Mouse (Mus musculus) heart, postnatal 10 days (tissue): ENCODE data around the gene Rps2. TPM values are rescaled to one million over a fixed set of nuclear protein-coding genes. Genes with fewer than 3 reads are reported as not detected.
"Not testable (repeated sequence)": the region's sequence is repeated elsewhere in the genome, so short reads cannot be mapped to it uniquely, and the experiment has no call there.

Experiments
- DNase-seq, 2 experiments: peaks; one replicate each; pipeline ENCODE4 v3.0.0; 2021
- intact Hi-C: fragments of 180-260 bp; cut with DNase I; formaldehyde crosslinking; loops from one replicate; pipeline ENCODE4 v1.15.1; 2025
- total RNA-seq, 2 experiments: library from RNA; stranded (reverse); gene quantifications; 2 replicates each; pipeline ENCODE4 v1.2.3; 2021

The Rps2 gene
- total RNA-seq: 100 to 1,000 TPM; 730 to 736 TPM

GRCm38 (mm10) chr17:24717943-24718342, at the start of gene Rps2, which contains the start of gene Rnf151:
TSS of gene Rps2 (plus strand) at chr17:24718116.
TSS of gene Rnf151 (minus strand) at chr17:24718063.
- no peak for DNase-seq
- intact Hi-C loops: no loop called here

DNA sequence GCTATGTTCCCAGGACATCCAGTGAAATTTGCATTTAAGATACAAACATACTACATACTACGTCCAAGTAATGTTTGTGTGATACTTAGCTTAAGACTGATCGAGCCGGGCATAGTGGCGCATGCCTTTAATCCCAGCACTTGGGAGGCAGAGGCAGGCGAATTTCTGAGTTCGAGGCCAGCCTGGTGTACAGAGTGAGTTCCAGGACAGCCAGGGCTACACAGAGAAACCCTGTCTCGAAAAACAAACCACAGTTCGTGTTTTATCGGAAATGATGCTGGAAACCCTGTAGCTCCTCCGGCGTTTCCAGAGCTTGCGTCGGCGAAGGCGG, 48.7 kb upstream of the Rps2 start:
- intact Hi-C loops: loop anchor here (2.0 to 5.0 kb wide), 2 partner anchors 14 to 192 kb away; partner anchors contain the start of gene Mlst8
- not testable (repeated sequence) for DNase-seq

DNA sequence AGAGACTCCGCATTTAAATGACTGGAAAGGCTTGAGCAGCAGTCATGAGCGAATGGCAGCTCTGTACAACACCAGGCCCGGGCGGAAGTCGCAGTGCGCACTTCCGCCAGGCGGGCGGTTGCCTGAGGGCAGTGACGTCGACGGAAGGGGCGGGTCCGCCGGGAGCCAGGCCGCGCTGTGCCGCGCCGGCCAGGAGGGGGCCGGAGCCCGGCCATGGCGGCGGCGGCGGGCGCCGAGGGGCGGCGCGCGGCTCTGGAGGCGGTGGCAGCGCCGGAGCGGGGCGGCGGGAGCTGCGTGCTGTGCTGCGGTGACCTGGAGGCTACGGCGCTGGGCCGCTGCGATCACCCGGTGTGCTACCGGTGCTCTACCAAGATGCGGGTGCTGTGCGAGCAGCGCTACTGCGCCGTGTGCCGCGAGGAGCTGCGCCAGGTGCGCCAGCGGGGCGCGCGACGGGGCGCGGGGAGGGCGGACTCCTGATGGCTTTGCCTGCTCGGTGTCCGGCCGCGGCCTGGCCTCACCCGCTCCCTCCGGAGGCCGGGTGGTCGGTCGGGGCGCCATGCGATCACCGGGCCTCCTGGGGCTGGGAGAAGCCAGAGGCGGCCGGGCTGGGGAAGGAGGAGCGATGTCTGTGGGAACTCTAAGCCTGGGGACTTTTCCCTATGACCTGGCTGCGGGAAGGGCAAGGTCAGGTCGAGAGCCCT, 48.2 kb upstream of the Rps2 start, which contains the start of gene Zfp598:
Gene Zfp598 (plus strand): TSS at position 143 of the 701 bp plus-strand sequence.
- intact Hi-C loops: loop anchor here (2.0 to 5.0 kb wide), 2 partner anchors 15 to 192 kb away; partner anchors contain the start of gene Mlst8

GRCm38 (mm10) chr17:24670246-24670844, 47.6 kb upstream of the Rps2 start:
- intact Hi-C loops: no loop called here

More for the DNA sequence above, 48.2 kb upstream of the Rps2 start, which contains the start of gene Zfp598:
- DNase-seq: peak; percentile 97

DNA sequence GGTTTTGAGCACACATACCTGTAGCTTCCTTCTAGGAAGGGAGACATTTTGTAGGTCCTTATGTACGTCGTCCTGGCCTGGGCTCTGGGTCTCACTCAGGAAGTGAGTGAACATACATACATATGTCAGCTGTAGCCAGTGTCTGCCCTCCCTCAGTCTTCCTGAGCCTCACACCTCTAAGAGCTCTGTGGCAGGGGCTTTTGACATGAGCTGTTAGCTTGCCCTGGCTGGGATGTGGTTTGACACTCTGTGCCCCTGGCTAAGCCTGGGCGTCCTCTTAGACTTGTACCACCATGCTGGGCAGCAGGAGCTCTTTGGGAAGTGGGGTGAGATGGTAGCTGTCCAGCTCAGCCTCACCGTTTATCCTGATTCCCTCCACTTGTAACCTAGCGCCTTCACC, 46.6 kb upstream of the Rps2 start:
- DNase-seq: no peak

More at GRCm38 (mm10) chr17:24670246-24670844, 47.6 kb upstream of the Rps2 start:
- no peak for DNase-seq

DNA sequence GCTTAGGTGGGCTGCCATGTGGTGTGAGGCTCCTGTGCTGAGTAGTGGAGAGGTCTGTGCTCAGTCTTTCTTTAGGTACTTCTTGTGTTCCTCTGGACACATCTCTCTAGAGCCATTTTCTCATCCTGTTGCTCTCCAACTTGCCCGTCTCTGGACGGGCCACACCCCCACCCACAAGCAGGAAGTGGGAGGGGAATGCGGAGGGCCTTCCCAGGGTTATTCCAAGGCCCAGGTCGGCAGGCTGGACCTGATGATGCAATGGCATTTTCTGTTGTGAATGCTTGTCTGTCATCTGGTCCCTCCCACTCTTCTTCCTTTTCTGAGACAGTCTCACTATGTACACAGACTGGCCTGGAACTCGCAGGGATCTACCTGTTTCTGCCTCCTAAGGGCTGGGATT, 45.8 kb upstream of the Rps2 start:
- peak; percentile 54 to 59 for DNase-seq
- intact Hi-C loops: no loop called here

More for the DNA sequence above, 46.6 kb upstream of the Rps2 start:
- intact Hi-C loops: no loop called here

DNA sequence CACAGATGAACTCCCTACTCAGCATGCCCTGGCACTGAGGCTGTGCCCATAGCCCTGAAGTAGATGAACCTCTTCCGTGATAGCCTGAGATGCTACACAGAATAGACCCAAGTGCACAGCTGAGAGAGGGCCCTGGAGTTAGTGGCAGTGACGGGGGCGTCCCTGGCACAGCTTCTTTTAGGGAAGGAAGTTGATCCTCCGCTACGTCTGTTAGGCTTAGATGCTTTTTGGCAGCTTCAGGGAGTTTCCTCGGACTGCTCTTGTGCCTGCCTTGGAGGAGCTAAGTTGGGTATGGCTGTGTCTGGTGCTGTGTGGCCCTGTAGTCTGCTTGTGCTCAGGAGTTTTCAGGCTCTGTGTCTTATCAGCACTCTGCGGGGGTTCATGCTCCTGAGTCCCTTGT, 43.6 kb upstream of the Rps2 start:
- no peak for DNase-seq
- intact Hi-C loops: no loop called here

- peak; percentile 75 to 88 for DNase-seq
- intact Hi-C loops: no loop called here
Measured at GRCm38 (mm10) chr17:24676187-24676586, 41.7 kb upstream of the Rps2 start.

GRCm38 (mm10) chr17:24676877-24677276, 41.0 kb upstream of the Rps2 start:
- DNase-seq: no peak
- intact Hi-C loops: no loop called here

DNA sequence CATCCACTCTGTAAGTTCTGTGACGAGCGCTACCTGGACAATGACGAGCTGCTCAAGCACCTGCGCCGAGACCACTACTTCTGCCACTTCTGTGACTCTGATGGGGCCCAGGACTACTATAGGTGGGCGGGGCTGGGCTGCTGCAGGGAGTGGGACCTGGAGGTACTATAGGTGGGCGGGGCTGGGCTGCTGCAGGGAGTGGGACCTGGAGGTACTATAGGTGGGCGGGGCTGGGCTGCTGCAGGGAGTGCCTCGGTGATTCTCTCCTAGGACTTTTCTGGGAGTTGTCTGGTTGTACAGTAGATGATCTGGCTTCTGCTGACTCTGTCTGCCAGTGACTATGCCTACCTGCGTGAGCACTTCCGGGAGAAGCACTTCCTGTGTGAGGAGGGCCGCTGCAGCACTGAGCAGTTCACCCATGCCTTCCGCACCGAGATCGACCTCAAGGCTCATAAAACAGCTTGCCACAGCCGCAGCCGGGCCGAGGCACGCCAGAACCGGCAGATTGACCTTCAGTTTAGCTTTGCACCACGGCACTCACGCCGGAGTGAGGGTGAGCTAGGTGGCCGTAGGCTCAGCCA, 40.3 kb upstream of the Rps2 start:
- intact Hi-C loops: no loop called here
- no peak for DNase-seq

DNA sequence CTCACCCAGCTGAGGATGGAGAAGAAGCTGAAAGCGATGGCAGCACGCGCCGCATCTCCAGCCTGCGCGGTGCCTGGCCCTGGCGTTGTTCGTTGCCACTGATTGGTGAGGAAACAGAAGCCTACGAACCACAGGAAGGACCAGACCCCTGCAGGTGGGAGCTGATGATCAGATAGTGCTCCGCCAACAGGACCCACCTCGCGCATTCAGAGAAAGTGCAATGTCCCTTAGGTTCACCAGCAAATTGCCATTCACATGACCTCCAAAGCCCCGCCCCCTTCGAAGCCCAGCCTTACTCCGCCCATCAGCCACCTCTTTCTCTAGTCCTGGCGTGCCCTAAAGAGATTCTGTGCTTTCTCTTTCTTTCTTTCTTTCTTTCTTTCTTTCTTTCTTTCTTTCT, 31.4 kb upstream of the Rps2 start:
- DNase-seq: peak in 1 of 2 experiments; percentile 44
- intact Hi-C loops: no loop called here

DNA sequence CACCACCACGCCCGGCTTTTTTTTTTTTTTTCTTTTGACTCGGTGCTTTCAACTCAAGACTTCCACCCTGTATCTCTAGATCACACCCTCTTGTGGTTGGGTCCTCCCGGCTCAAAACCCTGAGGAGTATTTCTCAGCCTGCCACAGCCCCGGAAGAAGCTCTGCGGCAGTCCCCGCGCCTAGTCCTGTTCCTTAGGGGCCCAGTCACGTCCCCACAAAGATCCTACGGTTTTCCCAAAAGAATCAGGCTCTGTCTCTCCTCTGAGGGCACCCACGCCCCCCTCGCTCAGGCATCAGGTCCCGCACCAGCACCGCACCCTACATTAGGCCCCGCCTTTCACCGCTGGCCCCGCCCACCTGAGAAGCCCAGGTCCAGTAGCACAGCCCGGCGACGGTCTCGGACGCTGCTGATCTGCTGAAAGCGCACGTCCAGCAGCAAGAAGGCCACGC, 30.7 kb upstream of the Rps2 start:
- DNase-seq: peak; percentile 42 to 48

GRCm38 (mm10) chr17:24687599-24687998, 30.3 kb upstream of the Rps2 start:
- DNase-seq: no peak
- intact Hi-C loops: no loop called here

More for the DNA sequence above, 30.7 kb upstream of the Rps2 start:
- intact Hi-C loops: no loop called here

- no peak for DNase-seq
- intact Hi-C loops: no loop called here
Measured at GRCm38 (mm10) chr17:24689251-24690081, 28.4 kb upstream of the Rps2 start, which contains the start of gene Syngr3. TSS of gene Syngr3 (minus strand) at chr17:24689955.

DNA sequence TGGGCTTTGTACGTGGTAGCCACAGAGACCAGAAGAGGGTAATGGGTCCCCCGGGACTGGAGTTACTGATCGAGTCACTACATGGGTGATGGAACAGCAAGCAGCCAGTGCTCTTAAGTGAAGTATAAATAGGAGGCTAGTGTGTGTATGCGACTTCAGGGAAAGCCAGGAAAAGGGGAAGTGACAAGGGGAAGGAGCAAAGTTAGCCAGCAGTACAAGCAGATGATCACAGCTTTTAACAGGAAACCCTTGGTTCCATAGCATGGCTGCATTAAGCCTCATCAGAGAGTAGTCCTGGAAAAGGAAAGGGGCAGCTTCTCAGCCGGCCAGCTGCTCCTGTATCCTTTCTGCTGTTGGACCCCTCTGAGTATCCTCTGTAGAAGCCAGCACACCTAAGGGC, 25.5 kb upstream of the Rps2 start:
- DNase-seq: no peak
- intact Hi-C loops: no loop called here

DNA sequence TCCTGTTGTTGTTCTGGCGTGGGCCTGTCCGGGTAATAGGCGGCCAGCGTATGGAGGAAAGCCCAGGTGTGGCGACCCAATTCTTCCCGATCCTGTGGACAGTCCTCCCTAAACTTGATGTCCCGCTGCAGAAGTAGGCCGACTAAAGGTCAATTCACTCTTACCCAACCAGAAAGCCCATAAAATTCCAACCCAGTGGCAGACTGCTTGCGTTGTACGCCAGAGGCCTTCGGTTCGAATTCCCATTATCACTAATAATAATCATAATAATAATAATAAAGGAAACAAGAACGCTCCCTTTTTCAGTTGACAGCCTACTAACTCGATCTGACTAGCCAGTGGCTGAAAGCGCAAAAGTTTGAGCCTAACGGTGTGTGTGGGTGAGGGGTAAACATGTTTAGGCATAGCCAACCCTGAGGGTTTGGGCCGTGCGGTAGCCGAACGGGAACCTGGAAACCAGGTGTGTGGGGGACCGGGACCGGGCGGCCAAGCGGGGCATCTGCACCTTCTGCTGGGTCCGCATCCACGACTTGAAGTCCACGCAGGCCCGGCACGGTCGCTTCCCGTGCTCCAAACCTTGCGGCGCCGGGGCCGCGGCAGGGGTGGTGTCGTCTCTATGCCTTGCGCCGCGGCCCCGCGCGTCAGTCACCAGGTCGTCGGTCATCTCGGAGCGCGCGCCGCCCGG, 22.4 kb upstream of the Rps2 start:
- no peak for DNase-seq
- intact Hi-C loops: no loop called here

- peak; percentile 90 to 93 for DNase-seq
- intact Hi-C loops: no loop called here
Measured at GRCm38 (mm10) chr17:24696011-24696697, 21.8 kb upstream of the Rps2 start, which contains the start of the genes Gfer and Noxo1. TSS of gene Gfer (minus strand) at chr17:24696156. TSS of gene Noxo1 (plus strand) at chr17:24696234.

- intact Hi-C loops: no loop called here
- DNase-seq: peak in 1 of 2 experiments; percentile 31
Measured at GRCm38 (mm10) chr17:24697985-24698384, 19.9 kb upstream of the Rps2 start.

DNA sequence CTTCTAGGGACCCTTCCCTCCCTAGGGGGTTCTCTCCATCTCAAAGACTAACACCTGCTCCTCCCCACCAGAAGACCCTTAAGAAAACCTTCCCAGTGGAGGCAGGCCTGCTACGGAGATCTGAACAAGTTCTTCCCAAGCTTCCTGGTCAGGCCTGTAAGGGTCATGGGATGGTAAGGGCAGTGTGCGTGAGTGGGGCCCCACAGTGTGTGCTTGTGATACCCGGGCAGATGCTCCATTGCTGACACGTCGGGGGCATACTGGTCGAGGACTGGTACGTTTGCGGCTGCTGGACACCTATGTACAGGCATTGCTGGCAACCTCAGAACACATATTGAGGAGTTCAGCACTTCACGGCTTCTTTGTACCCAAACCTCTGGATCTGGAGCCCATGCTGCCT, 19.2 kb upstream of the Rps2 start:
- no peak for DNase-seq
- intact Hi-C loops: no loop called here
